Mouse (Mus musculus): Measurements from ENCODE around the gene Drd4. TPM values are rescaled to one million over a fixed set of nuclear protein-coding genes. Genes with fewer than 3 reads are reported as not detected.

Drd4 gene
- total and polyA plus RNA-seq, 3 experiments = not detected

DNA sequence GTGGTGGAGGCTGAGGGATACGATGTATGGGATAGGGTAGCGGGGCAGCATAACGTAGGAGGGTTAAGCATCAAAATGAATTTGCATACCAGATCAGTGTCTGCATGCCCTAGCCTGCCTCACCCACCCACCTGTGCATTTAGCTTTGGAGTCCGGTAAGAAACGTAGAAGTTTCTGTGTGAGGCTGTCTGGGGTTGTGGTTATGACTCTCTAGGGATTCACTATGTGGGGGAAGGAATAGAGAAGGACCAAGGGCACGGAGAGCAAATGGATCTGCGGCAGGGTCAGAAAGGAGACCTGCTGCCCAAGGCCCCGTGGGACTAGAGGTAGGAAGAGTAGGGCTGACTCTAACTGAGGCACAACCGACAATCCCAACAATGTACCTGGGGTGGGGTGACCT, 16.4 kb upstream of the Drd4 start (continued):
- no peak for TF ChIP-seq NRF1 (IDR thresholded peaks at IDR 0.05; ENCODE audit: low read depth, low read length)
- TF ChIP-seq SMC3 (IDR thresholded peaks at IDR 0.05; ENCODE audit: low read depth, low read length) = peak; percentile 22; the same call in 1 of the 2 replicates
- no peak for TF ChIP-seq E2F4 (IDR thresholded peaks at IDR 0.05; ENCODE audit: insufficient replicate concordance, low read depth, low read length)

DNA sequence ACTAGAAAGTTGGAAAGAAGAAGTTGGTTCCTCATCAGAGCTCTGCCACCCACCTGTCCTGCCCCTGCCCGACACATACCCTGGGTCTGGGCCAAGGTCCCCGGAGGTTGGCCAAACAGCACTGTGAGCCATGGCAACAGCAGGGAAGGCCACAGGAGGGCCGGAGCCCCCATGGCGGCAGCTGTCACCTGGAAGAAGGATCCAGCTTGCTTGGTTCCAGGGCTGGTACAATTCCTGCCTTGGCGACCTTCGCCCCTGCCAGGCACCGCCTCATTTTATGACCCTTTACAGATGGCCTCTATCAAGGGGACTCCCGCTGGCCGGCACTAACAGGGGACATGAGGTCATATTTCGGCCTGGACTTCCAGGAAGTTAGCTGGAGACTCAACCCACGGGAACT, 15.3 kb upstream of the Drd4 start, which contains the start of gene Cdhr5:
Gene Cdhr5, minus strand, starts transcription at position 241 of the 400 bp plus-strand sequence.
- peaks cover 0 to 19% of the 10 kb centered on the region in 2 experiments for H3K36me3 ChIP-seq (replicated peaks in 1 of 2; ENCODE audit: control insufficient read depth in 1 of 2, insufficient read depth in 1 of 2, low read length in 1 of 2)
- in situ Hi-C loops (cut with MboI; ENCODE audit: low pct_ligation_motif_present, low pct_unique_long_range_greater_than_20kb, low sequenced_read_pairs) (loop anchor here (5.0 kb wide), 1 partner anchor 41 kb away; no protein-coding TSS in a partner anchor), dilution Hi-C loops (cut with MboI; ENCODE audit: extremely low pct_ligation_motif_present, extremely low pct_unique_long_range_greater_than_20kb, low sequenced_read_pairs) (no loop called here)
- H3K9ac ChIP-seq (ENCODE audit: insufficient read depth, low read depth) = peak within 1 kb of the TSS; percentile 58
- no peaks in the 10 kb centered on the region for H3K27me3 ChIP-seq (replicated peaks)
- no peaks in the 10 kb centered on the region for H3K9me3 ChIP-seq (replicated peaks; ENCODE audit: low read length)
- TF ChIP-seq MEF2A (IDR thresholded peaks at IDR 0.05; ENCODE audit: borderline replicate concordance, low read depth, low read length) (no peak), UBTF (IDR thresholded peaks at IDR 0.05; ENCODE audit: low read depth, low read length) (0 out of 2 replicates have a peak, but pooled peaks have one; percentile 9), SIN3A (IDR thresholded peaks at IDR 0.05; ENCODE audit: low read length) (0 out of 2 replicates have a peak, but pooled peaks have one; percentile 8)
- peaks cover 41 to 74% of the 10 kb centered on the region in 2 experiments for H3K4me1 ChIP-seq (ENCODE audit: control insufficient read depth in 1 of 2, insufficient read depth in 2 of 2)
- DNase-seq (ENCODE audit: extremely low read depth) = peak; percentile 35
- H3K27ac ChIP-seq (ENCODE audit: insufficient read depth, low read depth) = peak within 1 kb of the TSS; percentile 93
- H3K79me2 ChIP-seq (replicated peaks; ENCODE audit: control insufficient read depth, extremely low read depth, insufficient read depth, poor library complexity, severe bottlenecking) = no peaks in the 10 kb centered on the region
- peak within 1 kb of the TSS; percentile 30 to 42 (median 38) for H3K4me3 ChIP-seq (replicated peaks in 1 of 3; ENCODE audit: low read depth in 2 of 3, low read length in 2 of 3, poor library complexity in 1 of 3)
- peak within 1 kb of the TSS; percentile 53 for H3K4me2 ChIP-seq (ENCODE audit: insufficient read depth, low read depth, poor library complexity, severe bottlenecking)

- DNase-seq (ENCODE audit: extremely low read depth) = peak; percentile 77
- no peaks in the 10 kb centered on the region for H3K79me2 ChIP-seq (replicated peaks; ENCODE audit: control insufficient read depth, extremely low read depth, insufficient read depth, poor library complexity, severe bottlenecking)
- dilution Hi-C loops (cut with MboI; ENCODE audit: extremely low pct_ligation_motif_present, extremely low pct_unique_long_range_greater_than_20kb, low sequenced_read_pairs) (no loop called here), in situ Hi-C loops (cut with MboI; ENCODE audit: low pct_ligation_motif_present, low pct_unique_long_range_greater_than_20kb, low sequenced_read_pairs) (loop anchor here (5.0 kb wide), 1 partner anchor 39 kb away; no protein-coding TSS in a partner anchor)
- no peak overlapping the region for H3K4me3 ChIP-seq (replicated peaks in 1 of 3; ENCODE audit: low read depth in 2 of 3, low read length in 2 of 3, poor library complexity in 1 of 3)
- peak overlapping the region; percentile 58 for H3K9ac ChIP-seq (ENCODE audit: insufficient read depth, low read depth)
- peak overlapping the region; percentile 93 for H3K27ac ChIP-seq (ENCODE audit: insufficient read depth, low read depth)
- no peaks in the 10 kb centered on the region for H3K27me3 ChIP-seq (replicated peaks)
- peaks cover 0 to 9% of the 10 kb centered on the region in 2 experiments for H3K36me3 ChIP-seq (replicated peaks in 1 of 2; ENCODE audit: control insufficient read depth in 1 of 2, insufficient read depth in 1 of 2, low read length in 1 of 2)
- peaks cover 51 to 88% of the 10 kb centered on the region in 2 experiments for H3K4me1 ChIP-seq (ENCODE audit: control insufficient read depth in 1 of 2, insufficient read depth in 2 of 2)
- H3K4me2 ChIP-seq (ENCODE audit: insufficient read depth, low read depth, poor library complexity, severe bottlenecking) = peak overlapping the region; percentile 17; the same call in 1 of the 2 replicates
- no peaks in the 10 kb centered on the region for H3K9me3 ChIP-seq (replicated peaks; ENCODE audit: low read length)
- TF ChIP-seq EP300 (IDR thresholded peaks at IDR 0.05; ENCODE audit: low read length) (peak; percentile 53; the same call in 1 of the 2 replicates), MYC (IDR thresholded peaks at IDR 0.05; ENCODE audit: low read depth, low read length) (0 out of 2 replicates have a peak, but pooled peaks have one; percentile 24), TBP (conservative IDR thresholded peaks at IDR 0.05; ENCODE audit: low read depth, low read length) (peak; percentile 68; the same call in 1 of the 2 replicates), RCOR1 (conservative IDR thresholded peaks at IDR 0.05; ENCODE audit: low read depth, low read length) (no peak), PAX5 (IDR thresholded peaks at IDR 0.05; ENCODE audit: low read length) (no peak), MXI1 (IDR thresholded peaks at IDR 0.05; ENCODE audit: low read depth, low read length) (no peak), JUND (conservative IDR thresholded peaks at IDR 0.05; ENCODE audit: low read depth, low read length) (peak; percentile 80), ZC3H11A (IDR thresholded peaks at IDR 0.05; ENCODE audit: low read depth, low read length) (no peak), ELF1 (IDR thresholded peaks at IDR 0.05; ENCODE audit: low read depth, low read length) (no peak), POLR2A (IDR thresholded peaks at IDR 0.05; ENCODE audit: low read depth, low read length) (peak; percentile 63), JUN (IDR thresholded peaks at IDR 0.05; ENCODE audit: insufficient read depth, low read depth, low read length) (peak; percentile 86), CHD2 (IDR thresholded peaks at IDR 0.05; ENCODE audit: low read length) (no peak; the same call in 1 of the 2 replicates), UBTF (IDR thresholded peaks at IDR 0.05; ENCODE audit: low read depth, low read length) (no peak), HCFC1 (IDR thresholded peaks at IDR 0.05; ENCODE audit: low read depth, low read length) (no peak; the same call in 1 of the 2 replicates), SMC3 (IDR thresholded peaks at IDR 0.05; ENCODE audit: low read depth, low read length) (no peak), ETS1 (conservative IDR thresholded peaks at IDR 0.05; ENCODE audit: low read depth, low read length) (peak; percentile 71), BHLHE40 (IDR thresholded peaks at IDR 0.05; ENCODE audit: low read depth, low read length) (no peak; the same call in 1 of the 2 replicates), E2F4 (IDR thresholded peaks at IDR 0.05; ENCODE audit: insufficient replicate concordance, low read depth, low read length) (no peak), POLR2AphosphoS2 (IDR thresholded peaks at IDR 0.05; ENCODE audit: low read depth, low read length) (no peak), TCF12 (IDR thresholded peaks at IDR 0.05; ENCODE audit: low read depth, low read length) (peak; percentile 39; the same call in 1 of the 2 replicates), CHD1 (IDR thresholded peaks at IDR 0.05; ENCODE audit: low read depth, low read length) (peak; percentile 96), MEF2A (IDR thresholded peaks at IDR 0.05; ENCODE audit: borderline replicate concordance, low read depth, low read length) (peak; percentile 49; the same call in 1 of the 2 replicates), IRF4 (IDR thresholded peaks at IDR 0.05; ENCODE audit: low read depth, low read length) (peak; percentile 82), ZNF384 (IDR thresholded peaks at IDR 0.05; ENCODE audit: low read depth, low read length) (no peak)
Measured at GRCm38 (mm10) chr7:141277701-141278678, 13.8 kb upstream of the Drd4 start.
